Mouse (Mus musculus) heart, postnatal 0 days (tissue): Measurements from ENCODE around the gene Lrg1.

Source experiments
- CTCF ChIP-seq: IDR thresholded peaks from 2 replicates; pipeline ENCODE4 v1.5.1; 2016; ENCODE audit warnings: antibody characterized with exemption, control low read depth, low read depth
- EP300 ChIP-seq: IDR thresholded peaks from 2 replicates; pipeline ENCODE4 v1.6.1; 2016; ENCODE audit warnings: antibody characterized with exemption, low read depth

GRCm38 (mm10) chr17:56136558-56136957 lies 14.8 kb upstream of the Lrg1 start:
- no peak for TF ChIP-seq CTCF
- no peak for TF ChIP-seq EP300
